Comparison of ENCODE assay signal across 8 mouse cellular contexts in the genomic region with DNA sequence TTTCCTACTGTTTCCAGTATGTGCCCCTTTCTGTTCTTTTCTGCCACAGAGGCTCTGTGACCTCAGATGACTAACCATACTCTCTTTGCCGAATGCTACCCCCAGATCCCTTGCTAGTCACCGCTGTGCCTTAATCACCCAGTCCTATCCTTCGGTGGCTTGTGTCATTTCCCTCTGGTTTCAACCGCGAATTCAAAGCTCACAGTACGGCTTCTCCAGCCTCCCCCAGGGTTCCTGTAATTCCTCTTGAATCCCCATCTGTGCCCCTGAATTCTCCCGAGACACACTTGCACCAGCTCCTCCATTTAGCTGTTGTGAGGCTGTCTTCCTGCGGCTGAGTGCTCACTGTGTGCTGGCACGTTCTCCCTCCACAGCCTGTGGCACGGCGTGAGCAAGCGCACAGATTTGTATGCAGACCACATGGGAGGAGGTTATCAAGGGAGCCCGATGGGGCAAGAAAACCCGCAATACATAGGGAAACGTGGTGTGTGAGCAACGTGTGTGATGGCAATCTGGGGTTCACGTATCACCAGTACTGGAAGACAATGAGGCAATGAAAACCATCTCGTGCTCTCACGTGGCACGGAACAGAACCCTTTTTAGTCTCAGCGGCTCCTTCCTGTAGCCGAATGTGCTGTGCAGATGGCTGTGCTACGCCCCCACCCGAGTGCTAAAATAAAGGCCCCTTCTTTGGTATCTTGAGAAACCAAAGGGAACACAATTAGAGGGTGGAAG.
A peak's percentile ranks its signal among the peaks of the same experiment; 100 is the strongest.
DNase-seq lines count a peak whose midpoint lies in the region; ATAC-seq and TF ChIP-seq lines count a peak whose summit lies in the region.

No protein-coding gene starts in this region.

- no peaks in the 10 kb centered on the region for H3K36me3 ChIP-seq in forebrain, embryonic 15.5 days
- H3K36me3 ChIP-seq in intestine, embryonic 15.5 days = no peaks in the 10 kb centered on the region
- H3K36me3 ChIP-seq in liver, embryonic 14.5 days (replicated peaks; ENCODE audit: control insufficient read depth, insufficient read depth, low read depth) = no peaks in the 10 kb centered on the region

- no peak for TF ChIP-seq EP300 in liver, embryonic 14.5 days (IDR thresholded peaks at IDR 0.05; ENCODE audit: low read depth)

- no peak for TF ChIP-seq CTCF in liver, embryonic 14.5 days (IDR thresholded peaks at IDR 0.05; ENCODE audit: low read depth)

- H3K9ac ChIP-seq in forebrain, embryonic 15.5 days (replicated peaks) = peak overlapping the region; percentile 45
- H3K9ac ChIP-seq in intestine, embryonic 15.5 days = no peak overlapping the region
- H3K9ac ChIP-seq in liver, embryonic 14.5 days (replicated peaks) = no peak overlapping the region

- DNase-seq in ES-CJ7 (ENCODE audit: low read depth, low spot score) = peak; percentile 35
- DNase-seq in liver, embryonic 14.5 days (ENCODE audit: low read depth in 3 of 3, low spot score in 3 of 3) = no peak
- DNase-seq in retina, postnatal 1 day = peak; percentile 64
- DNase-seq in adrenal gland, postnatal 25 days = no peak
- DNase-seq in lung, postnatal 36 days = no peak

- H3K27me3 ChIP-seq in forebrain, embryonic 15.5 days = no peaks in the 10 kb centered on the region
- no peaks in the 10 kb centered on the region for H3K27me3 ChIP-seq in intestine, embryonic 15.5 days (replicated peaks)
- H3K27me3 ChIP-seq in liver, embryonic 14.5 days (ENCODE audit: control insufficient read depth, insufficient read depth, low read length) = no peaks in the 10 kb centered on the region; the same call in 1 of the 2 replicates

- peak; percentile 76 for ATAC-seq in cerebellum, adult (ENCODE audit: insufficient number of reproducible peaks, low FRiP score, low TSS enrichment)
- ATAC-seq in forebrain, embryonic 15.5 days (replicated peaks) = peak; percentile 85
- ATAC-seq in intestine, embryonic 15.5 days = no peak
- ATAC-seq in liver, embryonic 14.5 days (ENCODE audit: insufficient read depth) = no peak

- WGBS in forebrain, embryonic 15.5 days = under 1% methylated on average over 24 of the region's 24 CpGs
- WGBS in intestine, embryonic 15.5 days = 22% methylated on average over 24 of the region's 24 CpGs
- WGBS in liver, embryonic 14.5 days (ENCODE audit: insufficient replicate concordance) = 9% methylated on average over 24 of the region's 24 CpGs

- H3K27ac ChIP-seq in forebrain, embryonic 15.5 days (replicated peaks) = peak overlapping the region; percentile 93
- H3K27ac ChIP-seq in intestine, embryonic 15.5 days = no peak overlapping the region
- H3K27ac ChIP-seq in liver, embryonic 14.5 days = no peak overlapping the region

- H3K4me1 ChIP-seq in forebrain, embryonic 15.5 days = peaks cover 29% of the 10 kb centered on the region
- 0 out of 2 replicates have a peak, but pooled peaks cover 4% of the 10 kb centered on the region for H3K4me1 ChIP-seq in intestine, embryonic 15.5 days (replicated peaks)
- H3K4me1 ChIP-seq in liver, embryonic 14.5 days (replicated peaks; ENCODE audit: control insufficient read depth in 2 of 2, insufficient read depth in 2 of 2, low read length in 1 of 2) = no peaks in the 10 kb centered on the region

- H3K4me3 ChIP-seq in forebrain, embryonic 15.5 days = peak overlapping the region; percentile 31
- H3K4me3 ChIP-seq in intestine, embryonic 15.5 days (replicated peaks) = no peak overlapping the region
- no peak overlapping the region for H3K4me3 ChIP-seq in liver, embryonic 14.5 days (ENCODE audit: insufficient read depth in 1 of 2, low read depth in 2 of 2, low read length in 2 of 2)

- H3K4me2 ChIP-seq in forebrain, embryonic 15.5 days (replicated peaks) = peak overlapping the region; percentile 56
- H3K4me2 ChIP-seq in intestine, embryonic 15.5 days (replicated peaks) = peak overlapping the region; percentile 42
- H3K4me2 ChIP-seq in liver, embryonic 14.5 days (ENCODE audit: low read depth) = peak overlapping the region; percentile 1; the same call in 1 of the 2 replicates

- H3K9me3 ChIP-seq in forebrain, embryonic 15.5 days = no peaks in the 10 kb centered on the region
- no peaks in the 10 kb centered on the region for H3K9me3 ChIP-seq in intestine, embryonic 15.5 days
- no peaks in the 10 kb centered on the region for H3K9me3 ChIP-seq in liver, embryonic 14.5 days (ENCODE audit: control insufficient read depth, low read length)

Comparison
In these comparisons a context has a peak if more than half of its experiments do, and no peak if none do; other contexts are left out.
1. DNase-seq: peak in ES-CJ7 (single experiment) and retina, postnatal 1 day (single experiment); none in liver, embryonic 14.5 days (0 of 3), adrenal gland, postnatal 25 days (single experiment) and lung, postnatal 36 days (single experiment).
2. ATAC-seq: peak in cerebellum, adult (single experiment) and forebrain, embryonic 15.5 days (single experiment); none in intestine, embryonic 15.5 days (single experiment) and liver, embryonic 14.5 days (single experiment).
3. H3K4me2 ChIP-seq: peak in every context shown above with its lines; median percentile 56 in forebrain, embryonic 15.5 days; 42 in intestine, embryonic 15.5 days; 1 in liver, embryonic 14.5 days.